Mouse (Mus musculus) mouse embryonic stem cell (cell line): ENCODE measurements around the gene Cep112.

ENCODE experiments used
- in situ Hi-C, 2 experiments: fragments of 300-500 bp; cut with MboI; formaldehyde crosslinking; loops; 1 replicate in 1 of 2; 3 replicates in 1 of 2; pipeline ENCODE4 v1.14.3; 2019 to 2020; ENCODE audit warnings: low sequenced_read_pairs in 2 of 2, low pct_unique_long_range_greater_than_20kb in 1 of 2, mixed read lengths in 1 of 2; ENCODE audit not compliant: unreplicated experiment in 1 of 2

Gene Cep112

DNA sequence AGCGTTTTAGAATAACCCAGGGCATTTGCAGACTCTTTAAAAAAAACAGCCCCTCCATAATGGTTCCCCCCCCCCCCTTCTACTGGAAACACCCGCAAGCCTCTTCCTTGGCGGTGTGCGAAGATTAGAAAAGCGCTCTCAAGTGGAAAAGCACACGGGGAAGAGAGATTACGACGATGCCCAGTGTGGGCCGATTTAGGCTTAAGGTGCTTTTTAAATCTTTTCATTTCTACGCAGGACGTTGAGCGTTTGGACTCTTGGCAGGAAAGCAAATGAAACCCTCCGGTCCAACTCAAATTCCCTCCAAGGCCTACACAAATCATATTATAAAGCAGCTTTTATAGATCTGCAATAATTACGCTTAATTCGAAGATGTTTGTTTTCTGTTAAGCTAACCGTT is 465.6 kb downstream of the Cep112 start:
- in situ Hi-C loops: no loop called here

- in situ Hi-C loops: no loop called here
Observed at GRCm38 (mm10) chr11:108891111-108891870, 466.3 kb downstream of the Cep112 start.

DNA sequence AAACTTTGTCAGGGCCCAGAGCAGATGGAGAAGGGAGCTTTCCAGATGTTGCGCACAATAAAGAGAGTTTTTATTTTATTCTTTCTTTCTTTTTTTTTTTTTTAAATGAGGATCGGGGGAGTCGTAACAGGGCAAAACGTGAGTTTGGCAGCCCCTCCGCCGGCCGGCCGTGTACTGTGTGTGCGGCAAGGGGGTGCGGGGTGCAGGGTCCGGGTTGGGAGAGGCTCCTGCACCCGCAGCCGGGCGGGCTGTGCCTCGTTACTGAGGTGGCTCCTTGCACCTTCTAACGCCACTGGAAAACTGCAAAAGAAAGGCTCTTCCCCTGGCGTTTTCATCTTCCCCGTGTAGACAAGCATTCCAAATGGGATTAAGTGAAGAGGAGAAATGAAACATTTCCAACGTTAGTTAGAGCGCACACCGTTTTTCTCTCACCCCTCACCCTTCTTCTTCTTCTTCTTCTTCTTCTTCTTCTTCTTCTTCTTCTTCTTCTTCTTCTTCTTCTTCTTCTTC is 466.9 kb downstream of the Cep112 start:
- in situ Hi-C loops: no loop called here

- in situ Hi-C loops: no loop called here
Observed at GRCm38 (mm10) chr11:108892406-108892805, 467.4 kb downstream of the Cep112 start.

- in situ Hi-C loops: no loop called here
Observed at GRCm38 (mm10) chr11:108893232-108893790, 468.3 kb downstream of the Cep112 start.

DNA sequence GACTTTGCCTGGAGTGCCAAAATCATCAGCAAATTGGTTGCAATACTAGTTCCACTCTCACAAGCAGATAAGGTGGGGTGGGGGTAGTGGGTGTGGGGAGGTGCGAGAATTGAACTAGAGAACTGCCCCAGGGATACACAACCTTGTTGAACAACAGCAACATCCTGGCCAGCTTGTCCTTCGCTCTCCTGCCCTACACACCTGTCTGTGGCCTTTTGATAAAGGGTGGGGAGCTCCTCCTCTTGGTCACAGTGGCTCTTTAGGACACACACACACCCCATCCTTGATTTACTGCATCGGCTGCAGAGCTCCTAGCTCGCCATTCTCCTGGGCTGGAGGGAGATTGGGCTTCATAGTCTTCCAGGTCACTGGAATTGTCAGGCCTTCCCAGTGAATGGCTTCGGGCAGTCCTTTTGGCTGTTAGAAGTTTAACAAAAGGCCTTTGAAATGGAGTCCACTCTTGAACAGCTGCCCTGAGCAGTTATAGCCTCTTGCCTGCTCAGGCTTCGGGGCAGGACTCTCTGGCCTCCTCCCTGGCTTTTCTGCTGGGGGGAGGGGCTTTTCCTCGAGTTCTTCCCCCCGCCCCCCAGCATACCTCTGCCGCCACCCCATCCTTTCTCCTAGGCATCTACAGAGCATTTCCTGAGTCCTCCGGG is 469.0 kb downstream of the Cep112 start:
- in situ Hi-C loops: no loop called here

DNA sequence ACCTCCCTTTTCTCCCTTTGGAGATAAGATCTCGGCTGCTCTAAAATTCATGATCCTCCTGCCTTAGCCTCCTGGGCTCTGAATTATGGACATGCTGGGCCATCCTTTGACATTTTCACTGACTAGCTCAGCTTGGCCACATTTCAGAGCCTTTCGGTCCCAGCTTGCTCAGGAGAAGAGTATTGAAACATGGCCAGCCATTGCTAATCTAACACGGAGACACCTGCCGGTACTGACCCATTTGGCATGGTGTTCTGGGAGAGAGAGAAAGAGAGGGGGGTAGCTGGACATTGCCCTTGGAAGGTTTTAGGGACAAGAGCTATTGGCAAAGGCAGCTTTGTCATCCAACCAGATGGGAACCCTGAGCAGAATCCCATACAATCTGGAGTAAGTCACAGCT is 472.0 kb downstream of the Cep112 start:
- in situ Hi-C loops: no loop called here

DNA sequence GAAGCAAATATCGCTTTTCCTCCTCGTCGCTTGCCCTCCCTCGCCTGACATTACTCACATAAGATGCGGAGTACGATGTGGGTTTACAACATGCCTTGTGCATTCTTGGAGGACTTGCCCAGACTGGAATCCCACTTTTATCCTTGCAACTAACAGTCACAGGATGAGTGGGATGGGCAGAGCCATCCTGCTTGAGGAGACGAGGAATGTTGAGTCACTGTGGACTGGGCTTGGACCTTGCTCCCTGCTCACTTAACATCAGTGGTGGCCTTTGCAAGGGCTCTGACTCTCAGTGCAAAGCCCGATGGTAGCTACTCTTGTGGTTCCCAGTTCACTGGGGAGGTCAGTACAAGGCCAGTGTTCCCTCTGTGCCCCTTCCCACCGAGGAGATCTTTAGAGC is 473.1 kb downstream of the Cep112 start:
- in situ Hi-C loops: no loop called here

DNA sequence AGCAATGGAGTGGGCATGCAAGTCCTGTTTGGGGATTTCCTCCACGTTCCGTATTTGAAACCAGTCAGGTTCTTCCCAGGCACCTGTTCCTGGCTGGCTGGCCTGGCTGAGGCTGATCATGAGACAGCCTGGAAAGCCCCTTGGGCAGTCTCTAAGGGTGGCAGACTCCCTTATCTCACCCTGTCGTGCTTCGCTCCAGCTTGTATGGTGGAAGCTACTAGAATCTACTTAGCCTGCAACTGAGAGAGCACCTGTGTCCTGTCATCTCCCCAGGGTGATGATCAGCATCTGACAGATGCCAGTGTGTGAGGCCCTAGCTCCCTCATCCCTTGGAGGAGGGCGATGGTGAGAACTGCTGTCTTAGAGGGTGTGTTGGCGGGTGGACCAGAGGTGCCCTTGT is 473.5 kb downstream of the Cep112 start:
- in situ Hi-C loops: no loop called here

GRCm38 (mm10) chr11:108900718-108901488 is 475.9 kb downstream of the Cep112 start:
- in situ Hi-C loops: no loop called here

DNA sequence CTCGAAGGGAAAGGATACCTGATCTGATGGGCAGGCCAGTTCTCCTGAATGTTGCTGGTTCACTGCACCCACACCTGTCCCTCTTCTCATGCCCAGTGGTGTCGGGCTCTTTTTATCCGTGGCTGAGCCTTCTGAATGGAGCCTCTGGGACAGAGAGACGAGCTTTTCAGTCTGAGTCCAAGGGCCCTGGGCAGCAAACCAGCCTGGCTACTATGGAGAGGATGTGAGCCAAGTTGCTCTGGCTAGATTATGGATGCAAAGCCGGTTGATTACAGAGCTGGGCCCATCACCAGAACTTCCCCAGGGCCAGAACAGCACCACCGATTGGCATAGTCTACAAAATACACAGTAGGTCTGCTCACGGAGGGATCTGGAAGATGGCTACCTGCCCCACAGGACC is 476.7 kb downstream of the Cep112 start:
- in situ Hi-C loops: no loop called here

DNA sequence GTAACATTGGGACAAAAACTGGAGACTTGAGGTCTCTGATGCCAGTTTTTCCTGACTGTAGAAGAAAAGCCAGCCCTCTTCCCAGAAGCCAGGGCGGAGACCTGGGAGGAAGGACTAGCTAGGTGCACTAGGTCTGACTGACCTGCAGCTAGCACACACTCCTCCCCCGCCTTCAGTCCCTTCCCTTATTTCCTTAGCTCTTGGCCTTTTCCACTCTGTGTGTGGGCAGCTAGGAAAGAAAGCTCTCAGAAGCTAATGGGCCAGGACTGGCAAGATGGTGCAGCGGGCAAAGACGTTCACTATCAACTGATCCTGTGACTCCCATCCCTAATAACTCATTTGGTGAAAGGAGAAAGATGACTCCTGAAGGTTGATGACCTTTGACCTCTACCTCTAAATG is 477.3 kb downstream of the Cep112 start:
- in situ Hi-C loops: no loop called here

DNA sequence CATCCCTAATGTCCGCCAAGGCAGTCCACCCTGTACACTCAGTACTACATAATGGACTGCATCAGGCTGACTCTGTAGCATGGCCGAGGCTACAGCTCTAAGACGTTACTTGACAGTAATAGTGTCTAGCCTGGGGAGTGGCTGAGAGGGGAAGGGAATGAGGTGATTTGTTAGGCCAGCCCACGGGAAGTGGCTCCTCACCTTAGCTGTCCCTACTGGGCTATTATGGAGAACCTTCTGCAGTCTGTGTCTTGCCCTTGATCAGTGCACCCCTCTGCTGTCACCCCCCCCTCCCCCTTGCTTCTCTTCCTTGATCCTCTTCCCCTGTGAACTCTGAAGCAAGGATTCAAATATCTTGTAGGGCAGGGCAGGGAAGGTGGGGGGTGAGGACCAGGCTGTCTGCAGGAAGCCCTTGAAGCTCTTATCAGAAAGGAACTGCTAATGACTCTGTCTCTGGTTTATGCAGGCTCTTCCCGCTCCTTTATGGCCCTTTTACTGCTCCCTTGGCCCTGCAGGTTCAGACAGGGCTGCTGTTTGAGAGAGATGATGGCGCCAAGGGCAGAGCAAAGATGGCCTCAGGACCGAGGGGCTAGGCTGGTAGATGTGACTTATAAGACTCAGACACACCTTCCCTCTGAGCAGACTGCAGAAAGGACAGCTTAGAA is 481.7 kb downstream of the Cep112 start:
- in situ Hi-C loops: no loop called here

DNA sequence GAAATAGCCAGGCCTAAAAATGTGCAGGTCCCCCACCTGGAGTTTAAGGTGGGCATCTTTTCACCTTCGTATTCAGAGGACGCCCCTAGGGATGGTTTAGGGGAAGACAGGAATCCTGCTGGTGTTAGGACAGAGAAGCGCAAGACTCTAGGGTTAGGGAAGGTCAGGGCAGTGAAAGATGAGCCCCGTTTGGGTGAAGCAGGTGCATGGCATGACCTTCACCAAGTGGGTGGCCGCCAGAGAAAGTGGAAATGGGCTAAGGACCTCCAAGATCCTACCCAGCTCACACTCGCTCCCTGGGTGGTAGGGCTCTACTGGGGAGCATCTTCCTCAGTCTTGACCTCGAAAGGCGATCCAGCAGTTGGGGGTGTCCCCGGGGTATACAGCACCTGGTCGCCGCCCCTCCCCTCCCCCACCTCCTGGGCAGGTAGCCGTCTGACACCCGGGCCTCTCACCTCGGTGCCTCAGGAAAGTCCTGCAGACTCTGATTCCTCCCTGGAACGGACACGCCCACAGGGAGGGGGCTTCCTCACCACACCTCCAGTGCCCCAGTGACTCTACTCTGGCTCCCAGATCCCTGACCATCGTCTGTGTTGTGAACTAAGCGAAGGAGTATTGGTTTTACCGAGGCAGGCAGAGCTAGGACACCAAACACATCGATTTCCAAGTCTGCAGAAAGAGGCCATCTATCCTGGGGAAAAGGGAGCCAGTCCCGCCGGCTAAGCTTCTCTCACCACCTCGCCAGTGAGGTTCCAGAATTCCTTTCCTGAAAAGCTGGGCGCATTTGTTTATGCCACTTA is 484.6 kb downstream of the Cep112 start:
- in situ Hi-C loops: no loop called here
